Mouse (Mus musculus) ovary, adult 18-20 months (tissue): ENCODE results near the gene Dagla.

ENCODE experiments used
- DNase-seq: peaks from one replicate; pipeline ENCODE4 v3.0.0; 2022; ENCODE audit warnings: low spot score, mixed read lengths

Dagla gene

DNA sequence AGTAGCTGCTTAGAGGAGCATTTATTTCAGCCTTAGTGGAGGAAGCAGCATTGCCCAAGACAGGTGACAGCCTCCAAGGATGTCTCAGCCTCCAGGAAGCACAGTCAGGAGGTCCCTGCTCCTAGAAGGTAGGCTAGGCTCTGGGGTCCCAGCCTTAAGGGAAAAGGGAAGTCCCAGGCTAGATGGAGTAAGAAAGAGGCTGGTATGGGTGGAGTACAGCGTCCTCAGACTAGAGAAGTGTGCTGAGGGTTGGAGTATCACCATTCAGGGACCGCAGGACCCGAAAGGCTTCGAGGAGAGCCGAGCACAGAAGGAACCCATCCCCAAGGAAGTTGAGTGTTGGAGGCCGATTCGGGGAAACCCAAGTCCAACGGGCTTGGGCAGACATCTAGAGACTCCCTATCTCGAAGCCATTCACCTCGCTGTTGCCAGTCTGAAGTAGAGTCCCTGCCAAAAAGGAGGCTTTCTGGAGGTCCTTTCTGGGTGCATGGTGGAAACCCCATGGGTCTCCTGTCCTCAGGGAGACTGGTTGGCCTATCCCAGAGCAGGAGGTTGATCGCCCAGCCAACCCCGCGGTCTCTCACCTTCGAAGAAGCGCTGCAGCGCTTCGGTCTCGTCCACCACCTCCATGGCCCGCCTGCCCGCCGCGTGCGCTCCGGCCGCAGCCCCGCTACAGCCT is 64.6 kb downstream of the Dagla start:
- no peak for DNase-seq

- DNase-seq, result no peak
These were observed 65.3 kb downstream of the Dagla start for GRCm38 (mm10) chr19:10239419-10239818.

- DNase-seq, result peak; percentile 40
These were observed 66.2 kb downstream of the Dagla start for GRCm38 (mm10) chr19:10238477-10238876.

DNA sequence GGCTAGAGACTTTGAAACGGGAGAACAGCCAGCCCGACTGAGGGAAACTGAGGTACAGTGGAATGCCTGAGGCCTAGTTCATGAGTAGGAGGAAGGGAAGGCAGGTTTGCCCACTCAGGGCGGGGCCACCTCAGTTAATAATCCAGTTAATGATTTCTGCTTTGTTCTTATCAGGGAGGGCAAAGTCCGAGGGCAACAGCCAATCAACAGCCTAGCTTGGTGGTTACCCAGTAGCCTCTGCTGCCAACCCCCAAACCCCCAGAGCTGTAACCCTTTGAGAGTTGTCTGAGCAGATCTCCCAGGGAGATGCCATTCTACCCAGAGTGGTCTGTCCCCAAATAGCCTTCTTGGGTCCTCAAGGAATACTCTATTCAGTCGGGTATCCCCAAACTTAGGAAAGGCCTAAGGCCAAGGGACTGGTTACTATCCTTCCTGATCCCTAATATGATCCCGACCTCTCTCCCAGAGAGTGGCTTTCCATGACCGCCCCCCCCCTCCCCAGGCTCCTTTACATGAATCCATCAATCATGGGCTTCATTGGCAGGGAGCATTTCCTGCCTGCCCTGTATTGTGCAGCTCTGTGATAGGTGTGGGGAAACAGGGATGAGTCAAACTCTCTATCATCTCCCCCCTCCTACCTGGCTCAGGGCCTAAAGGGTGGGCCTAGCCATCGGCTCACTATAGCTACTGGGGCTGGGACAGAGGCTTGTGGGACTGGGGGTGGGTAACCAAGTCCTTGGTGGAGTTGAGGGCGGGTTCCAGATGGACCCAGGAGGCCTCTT is 68.7 kb downstream of the Dagla start:
- DNase-seq, result no peak

- no peak for DNase-seq
These were observed 72.2 kb downstream of the Dagla start for GRCm38 (mm10) chr19:10232327-10233017.

DNA sequence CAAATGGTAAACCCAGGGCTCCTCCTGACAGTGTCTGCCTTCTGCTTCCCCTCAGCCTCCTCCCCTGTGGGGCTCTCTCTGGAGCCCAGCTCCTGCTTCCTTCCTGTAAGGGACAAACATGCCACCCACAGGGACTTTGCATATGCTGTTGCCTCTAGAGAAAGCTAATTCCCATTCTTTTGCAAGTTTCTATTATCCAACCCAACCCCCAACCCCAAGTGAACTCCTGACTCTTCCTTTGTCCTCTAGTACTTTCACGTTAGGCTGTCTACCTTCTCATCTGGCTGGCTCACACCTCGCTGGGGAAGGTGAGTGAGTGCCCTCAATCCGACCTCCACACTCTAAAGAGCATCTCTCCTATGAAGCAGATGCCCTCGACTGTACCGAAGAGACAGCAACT is 72.8 kb downstream of the Dagla start:
- no peak for DNase-seq

DNA sequence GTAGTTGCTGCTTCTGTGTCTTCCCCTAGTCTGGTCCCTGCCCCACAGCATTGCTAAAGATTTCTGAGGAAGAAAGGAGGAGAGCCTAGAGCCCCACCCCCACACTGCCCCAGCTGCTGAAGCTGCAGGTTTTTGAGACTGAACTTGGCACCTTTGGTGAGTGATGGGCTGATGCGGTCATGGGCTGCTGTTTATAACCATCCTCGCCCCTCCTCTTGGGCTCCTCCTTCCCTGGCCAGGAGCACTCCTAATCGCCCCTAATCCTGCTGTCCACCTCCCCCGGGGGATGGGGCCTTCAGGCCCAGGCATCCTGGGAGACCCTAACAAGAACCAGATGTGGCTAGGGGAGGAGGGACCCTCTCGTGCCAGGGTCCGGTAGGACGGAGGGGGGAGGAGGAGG is 73.7 kb downstream of the Dagla start:
- no peak for DNase-seq

DNA sequence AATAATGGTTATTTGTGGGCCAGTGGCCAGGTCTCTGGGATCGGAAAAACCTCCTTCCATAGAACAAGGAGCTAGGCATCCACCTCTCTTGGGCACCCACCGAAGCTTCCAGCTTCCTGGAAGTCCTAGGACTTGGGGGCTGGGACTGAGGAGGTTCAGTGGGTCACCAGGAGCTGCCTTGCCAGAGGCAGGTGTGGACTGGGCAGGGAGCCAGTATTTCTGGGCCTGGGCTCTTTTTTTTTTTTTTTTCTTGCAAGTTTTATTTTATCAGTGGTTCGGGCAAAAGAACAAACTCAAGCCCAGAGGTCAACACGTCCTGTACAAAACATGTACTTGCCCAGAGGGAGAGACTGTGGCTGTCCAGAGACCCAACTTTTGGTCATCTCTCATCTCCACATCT is 78.9 kb downstream of the Dagla start:
- DNase-seq, result no peak

GRCm38 (mm10) chr19:10224637-10225453 is 79.8 kb downstream of the Dagla start:
- DNase-seq, result no peak

- no peak for DNase-seq
These were observed 81.1 kb downstream of the Dagla start for GRCm38 (mm10) chr19:10223561-10223960.

DNA sequence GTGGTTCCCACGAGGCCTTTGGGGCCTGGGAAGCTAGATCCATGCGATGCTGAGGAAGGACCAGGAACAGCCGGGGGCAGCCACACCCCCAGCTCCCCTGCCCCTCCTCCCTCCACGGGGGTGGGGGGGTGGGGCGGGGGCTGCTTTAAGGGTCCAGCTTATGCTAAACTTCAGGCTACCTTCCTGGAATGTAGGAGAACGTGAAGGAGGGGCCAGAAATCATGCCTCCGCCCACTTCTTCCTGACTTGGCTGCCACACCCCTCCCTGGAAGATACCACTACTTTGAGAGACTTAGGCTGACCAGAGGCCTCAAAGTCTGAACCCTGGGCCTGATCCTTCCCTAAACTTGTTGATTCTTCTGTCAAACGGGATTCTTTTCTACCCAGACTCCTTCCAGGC is 82.0 kb downstream of the Dagla start:
- no peak for DNase-seq

GRCm38 (mm10) chr19:10221585-10221984 is 83.1 kb downstream of the Dagla start:
- no peak for DNase-seq

DNA sequence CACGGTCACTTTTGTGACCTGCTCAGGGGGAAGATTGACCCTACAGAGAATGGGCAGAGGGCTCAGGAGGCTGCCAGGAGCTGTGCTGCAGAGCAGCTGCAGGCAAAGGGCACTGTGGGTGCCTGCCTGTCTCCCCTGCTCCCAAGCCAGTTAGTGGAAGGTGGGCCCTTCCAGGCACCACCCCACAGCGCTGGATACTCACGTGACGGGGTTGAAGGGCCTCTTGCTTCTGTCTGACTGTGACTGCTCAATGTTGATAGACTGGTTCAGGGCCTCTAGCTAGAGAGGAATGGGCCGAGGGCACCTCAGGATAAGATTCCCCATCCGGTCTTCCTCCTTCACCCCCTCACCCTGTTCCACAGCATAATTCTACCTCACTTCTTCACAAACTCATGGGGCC is 85.1 kb downstream of the Dagla start:
- no peak for DNase-seq

- no peak for DNase-seq
These were observed 85.6 kb downstream of the Dagla start for GRCm38 (mm10) chr19:10219108-10219507.

- DNase-seq, result no peak
These were observed 88.6 kb downstream of the Dagla start for GRCm38 (mm10) chr19:10216101-10216500.

DNA sequence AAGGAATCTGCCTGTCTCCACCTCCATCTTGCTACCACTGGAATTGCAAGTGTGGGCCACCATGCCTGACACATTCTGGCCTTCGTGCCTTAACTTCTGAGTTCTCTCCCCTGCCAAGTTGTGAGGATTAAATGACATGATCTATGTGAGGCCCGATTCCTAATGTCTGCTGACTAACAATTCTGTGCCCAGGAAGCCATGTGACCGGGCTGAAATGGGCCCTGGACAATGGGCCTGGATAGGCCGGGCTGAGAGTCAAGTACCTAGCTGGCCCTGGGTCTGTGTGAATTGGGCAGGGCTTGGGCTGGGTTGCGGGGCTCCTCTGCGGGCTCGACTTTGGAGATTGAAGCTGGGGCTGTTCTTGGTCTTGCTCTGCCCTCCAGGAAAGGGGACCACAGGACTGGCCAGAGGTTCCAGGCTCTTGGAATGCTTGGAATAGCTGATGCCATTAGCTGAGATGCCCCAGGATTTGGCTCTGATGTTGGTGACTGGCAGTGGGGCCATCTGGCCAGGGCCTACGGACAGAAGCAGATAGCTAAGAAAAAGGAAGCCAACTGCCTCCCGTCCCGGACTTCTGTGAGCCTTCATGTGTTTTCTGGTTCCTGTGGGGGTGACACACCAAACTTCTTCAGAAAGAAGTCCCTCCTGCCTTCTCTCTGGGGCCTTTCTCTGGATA is 90.7 kb downstream of the Dagla start:
- no peak for DNase-seq

GRCm38 (mm10) chr19:10210885-10211284 is 93.8 kb downstream of the Dagla start:
- DNase-seq, result no peak

GRCm38 (mm10) chr19:10208851-10209250 is 95.8 kb downstream of the Dagla start:
- DNase-seq, result no peak

GRCm38 (mm10) chr19:10205051-10205450 is 99.6 kb downstream of the Dagla start:
- no peak for DNase-seq

GRCm38 (mm10) chr19:10204616-10205001 is 100.1 kb downstream of the Dagla start:
- DNase-seq, result no peak

GRCm38 (mm10) chr19:10203848-10204615 is 100.6 kb downstream of the Dagla start, which contains the start of the genes Tmem258 and Fen1:
Gene Tmem258 (plus strand): TSS chr19:10204014.
Gene Fen1 (minus strand): TSS chr19:10204169.
- DNase-seq, result peak; percentile 80
